Mouse (Mus musculus) midbrain, embryonic 10.5 days (tissue): ENCODE data around the gene Cntnap2. TPM values are rescaled to one million over a fixed set of nuclear protein-coding genes. Genes with fewer than 3 reads are reported as not detected.

Experiments
- DNase-seq: peaks from one replicate; pipeline ENCODE4 v3.0.0-alpha.2; 2017; ENCODE audit warnings: low spot score
- H3K27ac ChIP-seq: fragments of 300-500 bp; sonication (generic); replicated peaks from 2 replicates; pipeline ENCODE4 v1.5.1; 2016; ENCODE audit warnings: mild to moderate bottlenecking
- H3K27me3 ChIP-seq: fragments of 300-500 bp; sonication (generic); 2 replicates; pipeline ENCODE4 v1.6.1; 2016; ENCODE audit warnings: low read depth, mild to moderate bottlenecking; ENCODE audit not compliant: poor library complexity, severe bottlenecking
- H3K36me3 ChIP-seq: fragments of 300-500 bp; sonication (generic); 2 replicates; pipeline ENCODE4 v1.6.1; 2016; ENCODE audit warnings: mild to moderate bottlenecking, moderate library complexity
- H3K4me1 ChIP-seq: fragments of 300-500 bp; sonication (generic); 2 replicates; pipeline ENCODE4 v1.6.1; 2016
- H3K4me3 ChIP-seq: fragments of 300-500 bp; sonication (generic); 2 replicates; pipeline ENCODE4 v1.5.1; 2016; ENCODE audit warnings: mild to moderate bottlenecking, moderate library complexity
- H3K9me3 ChIP-seq: fragments of 300-500 bp; sonication (generic); replicated peaks from 2 replicates; pipeline ENCODE4 v1.6.1; 2016; ENCODE audit warnings: mild to moderate bottlenecking
- WGBS: fragments of 180-500 bp; shearing (Covaris S2); methylation state at CpG from one replicate; pipeline ENCODE4 v1.1.7; 2016; 5-methylcytosine and 5-hydroxymethylcytosine counted together
- polyA plus RNA-seq: library from polyadenylated mRNA; unstranded; fragments of >200 nt; fragmentation: Nextera tagmentation; extraction: Ambion mirVana; gene quantifications from 2 replicates; pipeline ENCODE4 v1.2.1, GENCODE M21; 2016

Gene Cntnap2
- polyA plus RNA-seq: 23.2 and 30.4 TPM in 2 replicates

- Histone ChIP-seq H3K9me3 (no peaks in the 10 kb centered on the region), H3K27ac (peak within 1 kb of the TSS; percentile 38), H3K36me3 (no peaks in the 10 kb centered on the region), H3K4me3 (peak within 1 kb of the TSS; percentile 64), H3K4me1 (peaks cover 15% of the 10 kb centered on the region; the same call in 1 of the 2 replicates), H3K27me3 (peaks cover 6% of the 10 kb centered on the region)
- peak; percentile 78 for DNase-seq
- WGBS: 13% methylated on average over 8 of the region's 8 CpGs
These were observed at the start of gene Cntnap2 for GRCm38 (mm10) chr6:45059091-45059490. Cntnap2 (plus strand) TSS chr6:45059357.

- Histone ChIP-seq H3K4me1 (no peaks in the 10 kb centered on the region), H3K36me3 (no peaks in the 10 kb centered on the region), H3K4me3 (no peak overlapping the region), H3K27me3 (no peaks in the 10 kb centered on the region), H3K9me3 (no peaks in the 10 kb centered on the region), H3K27ac (no peak overlapping the region)
- 35% methylated on average over 9 of the region's 9 CpGs for WGBS
- peak; percentile 21 for DNase-seq
These were observed 33.0 kb upstream of the Cntnap2 start for GRCm38 (mm10) chr6:45026011-45026682.

GRCm38 (mm10) chr6:45039454-45039853, 19.7 kb upstream of the Cntnap2 start:
- no peaks in the 10 kb centered on the region for H3K27me3 ChIP-seq
- H3K27ac ChIP-seq: no peak overlapping the region
- no peaks in the 10 kb centered on the region for H3K9me3 ChIP-seq
- 75% methylated on average over 1 of the region's 1 CpGs for WGBS
- DNase-seq: no peak
- H3K36me3 ChIP-seq: no peaks in the 10 kb centered on the region
- no peak overlapping the region for H3K4me3 ChIP-seq
- H3K4me1 ChIP-seq: no peaks in the 10 kb centered on the region

GRCm38 (mm10) chr6:45059556-45060471, 657 bp downstream of the Cntnap2 start:
- peak; percentile 51 for DNase-seq
- H3K4me3 ChIP-seq: peak overlapping the region; percentile 64
- H3K36me3 ChIP-seq: no peaks in the 10 kb centered on the region
- H3K9me3 ChIP-seq: no peaks in the 10 kb centered on the region
- H3K4me1 ChIP-seq: peaks cover 15% of the 10 kb centered on the region; the same call in 1 of the 2 replicates
- H3K27ac ChIP-seq: peak overlapping the region; percentile 38
- 2% methylated on average over 33 of the region's 37 CpGs for WGBS
- peaks cover 6% of the 10 kb centered on the region for H3K27me3 ChIP-seq

- Histone ChIP-seq H3K27ac (no peak overlapping the region), H3K9me3 (no peaks in the 10 kb centered on the region), H3K4me3 (no peak overlapping the region), H3K36me3 (no peaks in the 10 kb centered on the region), H3K4me1 (peaks cover 15% of the 10 kb centered on the region; the same call in 1 of the 2 replicates), H3K27me3 (peaks cover 6% of the 10 kb centered on the region)
- 70% methylated on average over 5 of the region's 5 CpGs for WGBS
- DNase-seq: no peak
These were observed 3.2 kb downstream of the Cntnap2 start for GRCm38 (mm10) chr6:45062214-45062997.

GRCm38 (mm10) chr6:45088304-45088703, 29.1 kb downstream of the Cntnap2 start:
- no peaks in the 10 kb centered on the region for H3K27me3 ChIP-seq
- H3K9me3 ChIP-seq: no peaks in the 10 kb centered on the region
- H3K27ac ChIP-seq: no peak overlapping the region
- H3K4me3 ChIP-seq: no peak overlapping the region
- 88% methylated on average over 1 of the region's 1 CpGs for WGBS
- H3K36me3 ChIP-seq: no peaks in the 10 kb centered on the region
- no peaks in the 10 kb centered on the region for H3K4me1 ChIP-seq
- DNase-seq: no peak

- Histone ChIP-seq H3K36me3 (no peaks in the 10 kb centered on the region), H3K4me1 (no peaks in the 10 kb centered on the region), H3K4me3 (no peak overlapping the region), H3K27ac (no peak overlapping the region), H3K9me3 (no peaks in the 10 kb centered on the region), H3K27me3 (no peaks in the 10 kb centered on the region)
- no peak for DNase-seq
These were observed 54.5 kb downstream of the Cntnap2 start for GRCm38 (mm10) chr6:45113613-45114012.

- no peaks in the 10 kb centered on the region for H3K27me3 ChIP-seq
- no peaks in the 10 kb centered on the region for H3K9me3 ChIP-seq
- H3K4me1 ChIP-seq: no peaks in the 10 kb centered on the region
- H3K27ac ChIP-seq: no peak overlapping the region
- 88% methylated on average over 2 of the region's 2 CpGs for WGBS
- no peak overlapping the region for H3K4me3 ChIP-seq
- H3K36me3 ChIP-seq: no peaks in the 10 kb centered on the region
- DNase-seq: no peak
These were observed 85.7 kb downstream of the Cntnap2 start for GRCm38 (mm10) chr6:45144882-45145281.

GRCm38 (mm10) chr6:45205039-45205438, 145.9 kb downstream of the Cntnap2 start:
- Histone ChIP-seq H3K9me3 (no peaks in the 10 kb centered on the region), H3K36me3 (no peaks in the 10 kb centered on the region), H3K27me3 (no peaks in the 10 kb centered on the region), H3K4me3 (no peak overlapping the region), H3K4me1 (no peaks in the 10 kb centered on the region), H3K27ac (no peak overlapping the region)
- WGBS: 86% methylated on average over 2 of the region's 2 CpGs
- no peak for DNase-seq

GRCm38 (mm10) chr6:45214330-45214729, 155.2 kb downstream of the Cntnap2 start:
- 46% methylated on average over 1 of the region's 1 CpGs for WGBS
- H3K27ac ChIP-seq: no peak overlapping the region
- no peak for DNase-seq
- H3K4me1 ChIP-seq: no peaks in the 10 kb centered on the region
- no peaks in the 10 kb centered on the region for H3K36me3 ChIP-seq
- no peak overlapping the region for H3K4me3 ChIP-seq
- H3K27me3 ChIP-seq: no peaks in the 10 kb centered on the region
- no peaks in the 10 kb centered on the region for H3K9me3 ChIP-seq

GRCm38 (mm10) chr6:45229002-45229401, 169.8 kb downstream of the Cntnap2 start:
- H3K9me3 ChIP-seq: no peaks in the 10 kb centered on the region
- H3K4me1 ChIP-seq: no peaks in the 10 kb centered on the region
- 92% methylated on average over 1 of the region's 1 CpGs for WGBS
- no peaks in the 10 kb centered on the region for H3K27me3 ChIP-seq
- no peak overlapping the region for H3K4me3 ChIP-seq
- no peak overlapping the region for H3K27ac ChIP-seq
- no peaks in the 10 kb centered on the region for H3K36me3 ChIP-seq
- DNase-seq: no peak

GRCm38 (mm10) chr6:45232571-45232970, 173.4 kb downstream of the Cntnap2 start:
- no peak overlapping the region for H3K27ac ChIP-seq
- no peaks in the 10 kb centered on the region for H3K27me3 ChIP-seq
- H3K9me3 ChIP-seq: no peaks in the 10 kb centered on the region
- no peaks in the 10 kb centered on the region for H3K4me1 ChIP-seq
- WGBS: 87% methylated on average over 3 of the region's 3 CpGs
- no peak for DNase-seq
- H3K36me3 ChIP-seq: no peaks in the 10 kb centered on the region
- no peak overlapping the region for H3K4me3 ChIP-seq
